Mouse (Mus musculus) embryonic fibroblast, embryonic 13.5 days (primary cell): ENCODE results near the gene Hint2. TPM values are rescaled to one million over a fixed set of nuclear protein-coding genes. Genes with fewer than 3 reads are reported as not detected.

Experiments
- H3K27ac ChIP-seq: 2 replicates; pipeline ENCODE4 v1.5.1; 2012; ENCODE audit warnings: low read length, control low read depth, inconsistent platforms; ENCODE audit not compliant: insufficient read depth
- H3K4me1 ChIP-seq: 2 replicates; pipeline ENCODE4 v1.6.1; 2011; ENCODE audit warnings: low read length; ENCODE audit not compliant: control insufficient read depth, insufficient read depth
- H3K4me3 ChIP-seq: 2 replicates; pipeline ENCODE4 v1.5.1; 2011; ENCODE audit warnings: mild to moderate bottlenecking, control low read depth, low read length; ENCODE audit not compliant: insufficient read depth
- CTCF ChIP-seq: IDR thresholded peaks from 2 replicates; pipeline ENCODE4 v1.5.1; 2011; ENCODE audit warnings: mild to moderate bottlenecking, control low read depth, low read length, moderate library complexity, borderline replicate concordance; ENCODE audit not compliant: insufficient read depth
- POLR2A ChIP-seq: IDR thresholded peaks from 2 replicates; pipeline ENCODE4 v1.6.1; 2011; ENCODE audit warnings: low read depth, mild to moderate bottlenecking, control low read depth, low read length, moderate library complexity
- polyA plus RNA-seq: library from polyadenylated mRNA; stranded (reverse); fragments of >200 nt; gene quantifications from 2 replicates; pipeline ENCODE4 v1.2.4, GENCODE M21; 2011; ENCODE audit warnings: low read depth; ENCODE audit not compliant: missing spikeins, insufficient read length

Hint2 gene
- polyA plus RNA-seq, 1 experiment, result 27.9 TPM

GRCm38 (mm10) chr4:43691026-43691425 lies 34.8 kb upstream of the Hint2 start:
- Histone ChIP-seq H3K27ac (no peak overlapping the region), H3K4me1 (peaks cover 6% of the 10 kb centered on the region; the same call in 1 of the 2 replicates), H3K4me3 (no peak overlapping the region)
- TF ChIP-seq CTCF (no peak), POLR2A (no peak)

GRCm38 (mm10) chr4:43690021-43690420 lies 33.8 kb upstream of the Hint2 start:
- Histone ChIP-seq H3K4me1 (peaks cover 6% of the 10 kb centered on the region; the same call in 1 of the 2 replicates), H3K27ac (no peak overlapping the region), H3K4me3 (no peak overlapping the region)
- no peak for TF ChIP-seq POLR2A
- no peak for TF ChIP-seq CTCF

- H3K27ac ChIP-seq, result no peak overlapping the region
- TF ChIP-seq CTCF (no peak), POLR2A (no peak)
- no peak overlapping the region for H3K4me3 ChIP-seq
- H3K4me1 ChIP-seq, result no peaks in the 10 kb centered on the region
Observed at GRCm38 (mm10) chr4:43679416-43680043, 23.3 kb upstream of the Hint2 start.

- TF ChIP-seq POLR2A, result no peak
- no peak for TF ChIP-seq CTCF
- Histone ChIP-seq H3K4me1 (no peaks in the 10 kb centered on the region), H3K4me3 (no peak overlapping the region), H3K27ac (no peak overlapping the region)
Observed at GRCm38 (mm10) chr4:43678541-43678940, 22.3 kb upstream of the Hint2 start.

GRCm38 (mm10) chr4:43675608-43676007 lies 19.3 kb upstream of the Hint2 start:
- H3K4me1 ChIP-seq, result no peaks in the 10 kb centered on the region
- TF ChIP-seq CTCF (no peak), POLR2A (no peak)

GRCm38 (mm10) chr4:43674974-43675373 lies 18.7 kb upstream of the Hint2 start:
- TF ChIP-seq POLR2A, result no peak
- TF ChIP-seq CTCF, result no peak
- Histone ChIP-seq H3K4me3 (no peak overlapping the region), H3K4me1 (no peaks in the 10 kb centered on the region), H3K27ac (no peak overlapping the region)

More at GRCm38 (mm10) chr4:43675608-43676007, 19.3 kb upstream of the Hint2 start:
- Histone ChIP-seq H3K4me3 (no peak overlapping the region), H3K27ac (no peak overlapping the region)

GRCm38 (mm10) chr4:43673703-43674102 lies 17.4 kb upstream of the Hint2 start:
- Histone ChIP-seq H3K4me3 (no peak overlapping the region), H3K27ac (no peak overlapping the region), H3K4me1 (no peaks in the 10 kb centered on the region)
- TF ChIP-seq POLR2A (no peak), CTCF (no peak)

GRCm38 (mm10) chr4:43672070-43672469 lies 15.8 kb upstream of the Hint2 start:
- no peak for TF ChIP-seq CTCF
- TF ChIP-seq POLR2A, result no peak
- Histone ChIP-seq H3K27ac (no peak overlapping the region), H3K4me1 (no peaks in the 10 kb centered on the region), H3K4me3 (no peak overlapping the region)

- H3K4me1 ChIP-seq, result no peaks in the 10 kb centered on the region
- no peak; the same call in 1 of the 2 replicates for TF ChIP-seq POLR2A
- no peak for TF ChIP-seq CTCF
- H3K4me3 ChIP-seq, result peak overlapping the region; percentile 48
- no peak overlapping the region for H3K27ac ChIP-seq
Observed at GRCm38 (mm10) chr4:43669428-43669794, 13.1 kb upstream of the Hint2 start.

GRCm38 (mm10) chr4:43668782-43669427 lies 12.6 kb upstream of the Hint2 start, which contains the start of the genes Tmem8b and Fam221b:
Tmem8b (plus strand) TSS chr4:43668971.
Fam221b (minus strand) TSS chr4:43669145.
- Histone ChIP-seq H3K27ac (no peak within 1 kb of the TSS), H3K4me1 (no peaks in the 10 kb centered on the region), H3K4me3 (peak within 1 kb of the TSS; percentile 48)
- peak; percentile 78 for TF ChIP-seq POLR2A
- TF ChIP-seq CTCF, result no peak

GRCm38 (mm10) chr4:43666412-43666811 lies 10.1 kb upstream of the Hint2 start:
- no peak overlapping the region for H3K27ac ChIP-seq
- TF ChIP-seq POLR2A (no peak), CTCF (no peak)
- no peak overlapping the region for H3K4me3 ChIP-seq
- no peaks in the 10 kb centered on the region for H3K4me1 ChIP-seq
